Mouse (Mus musculus): ENCODE measurements around the gene Vmn2r115.
"Not testable (repeated sequence)": the region's sequence is repeated elsewhere in the genome, so short reads cannot be mapped to it uniquely, and the experiment has no call there.

Vmn2r115 gene

DNA sequence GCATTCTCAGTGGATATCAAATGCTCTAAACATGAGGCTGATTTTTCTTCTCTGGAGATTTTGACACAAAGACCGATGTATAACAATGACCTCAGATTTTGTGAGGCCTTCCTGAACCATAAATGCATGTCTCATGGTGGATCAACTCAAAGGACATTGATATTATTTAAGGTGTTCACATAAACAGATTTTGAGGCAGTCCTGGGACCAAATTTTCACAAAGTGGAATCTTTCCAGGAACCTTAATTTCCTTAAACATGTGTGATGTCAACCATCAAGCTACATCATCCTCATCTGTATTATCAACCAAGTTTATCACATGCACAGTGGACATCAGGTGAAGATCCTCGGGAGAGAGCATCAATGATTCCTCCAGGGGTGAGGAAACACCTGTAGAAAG lies at the start of gene Vmn2r115:
Gene Vmn2r115, plus strand, starts transcription at position 301 of the 400 bp plus-strand sequence.
- DNase-seq (ENCODE audit: low read depth) = not testable (repeated sequence)

DNA sequence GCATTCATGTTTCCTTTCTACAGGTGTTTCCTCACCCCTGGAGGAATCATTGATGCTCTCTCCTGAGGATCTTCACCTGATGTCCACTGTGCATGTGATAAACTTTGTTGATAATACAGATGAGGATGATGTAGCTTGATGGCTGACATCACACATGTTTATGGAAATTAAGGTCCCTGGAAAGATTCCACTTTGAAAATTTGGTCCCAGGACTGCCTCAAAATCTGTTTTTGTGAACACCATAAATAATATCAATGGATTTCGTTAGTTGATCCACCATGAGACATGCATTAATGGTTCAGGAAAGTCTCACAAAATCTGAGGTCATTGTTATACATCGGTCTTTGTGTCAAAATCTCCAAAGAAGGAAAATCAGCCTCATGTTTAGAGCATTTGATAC lies 31.1 kb upstream of the Vmn2r115 start, which contains the start of gene Vmn2r114:
Gene Vmn2r114, minus strand, starts transcription at position 101 of the 400 bp plus-strand sequence.
- DNase-seq (ENCODE audit: low read depth) = not testable (repeated sequence)

DNA sequence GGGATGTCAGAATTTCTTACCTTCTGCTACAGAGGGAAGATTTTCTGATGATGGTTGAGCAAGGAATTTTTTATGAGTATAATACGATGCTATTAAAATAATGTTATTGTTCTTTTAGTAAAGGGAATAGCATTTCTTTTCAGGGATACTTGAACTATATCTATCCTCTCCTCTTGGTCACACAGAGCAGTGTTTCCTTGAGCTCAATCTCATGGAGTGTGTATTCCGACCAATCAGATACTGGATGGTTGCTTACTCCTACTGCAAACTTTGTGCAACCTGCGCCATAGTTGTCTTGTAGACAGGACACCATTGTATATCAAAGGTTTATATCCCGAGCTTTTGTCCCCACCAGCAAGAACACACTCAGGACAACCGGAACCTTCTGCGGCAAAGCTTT lies 12.9 kb upstream of the Vmn2r115 start:
- DNase-seq (ENCODE audit: low read depth) = no peak

DNA sequence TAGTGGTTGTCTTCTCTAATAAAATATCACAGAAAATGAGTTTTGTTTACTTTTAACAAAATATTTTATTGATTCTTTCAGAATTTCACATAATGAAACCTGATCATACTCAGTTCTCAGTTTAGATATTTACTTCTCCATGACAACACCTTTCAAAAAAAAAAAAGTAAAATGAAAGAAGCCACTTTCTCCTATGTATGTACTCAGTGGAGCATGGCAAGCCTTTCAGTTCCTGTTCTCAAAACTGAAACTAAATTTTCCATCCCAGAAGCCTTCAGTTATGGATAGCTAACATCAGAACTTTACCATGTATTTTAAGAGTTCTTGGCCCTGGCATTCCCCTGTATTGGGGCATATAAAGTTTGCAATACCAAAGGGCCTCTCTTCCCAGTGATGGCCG lies 8.1 kb downstream of the Vmn2r115 start:
- DNase-seq (ENCODE audit: low read depth) = no peak

DNA sequence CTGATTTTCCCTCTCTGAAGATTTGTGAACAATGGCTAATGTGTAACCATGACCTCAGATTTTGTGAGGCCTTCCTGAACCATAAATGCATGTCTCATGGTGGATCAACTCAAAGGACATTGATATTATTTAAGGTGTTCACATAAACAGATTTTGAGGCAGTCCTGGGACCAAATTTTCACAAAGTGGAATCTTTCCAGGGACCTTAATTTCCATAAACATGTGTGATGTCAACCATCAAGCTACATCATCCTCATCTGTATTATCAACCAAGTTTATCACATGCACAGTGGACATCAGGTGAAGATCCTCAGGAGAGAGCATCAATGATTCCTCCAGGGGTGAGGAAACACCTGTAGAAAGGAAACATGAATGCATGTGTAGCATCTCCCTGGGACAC lies 40.8 kb downstream of the Vmn2r115 start, which contains the start of gene Vmn2r116:
Gene Vmn2r116, plus strand, starts transcription at position 301 of the 400 bp plus-strand sequence.
- not testable (repeated sequence) for DNase-seq (ENCODE audit: low read depth)

Measured in c-Kit-positive CD71-negative TER-119-negative erythroid progenitor cells, embryonic 14.5 days (primary cell).